Mouse (Mus musculus) kidney, postnatal 0 days (tissue): Measurements from ENCODE around the gene 5730522E02Rik. TPM values are rescaled to one million over a fixed set of nuclear protein-coding genes. Genes with fewer than 3 reads are reported as not detected.

Experiments used
- ATAC-seq: fragments of 200-750 bp; cut with Nextera tagmentation; replicated peaks from 2 replicates; pipeline ENCODE4 v1.8.0; 2017; ENCODE audit warnings: low read depth, moderate number of reproducible peaks, moderate TSS enrichment, moderate library complexity; ENCODE audit not compliant: low FRiP score
- DNase-seq: peaks from one replicate; pipeline ENCODE4 v3.0.0-alpha.2; 2016; ENCODE audit warnings: low spot score
- H3K27ac ChIP-seq: fragments of 300-500 bp; sonication (generic); 2 replicates; pipeline ENCODE4 v1.5.1; 2014; ENCODE audit warnings: mild to moderate bottlenecking
- H3K27me3 ChIP-seq: fragments of 300-500 bp; sonication (generic); 2 replicates; pipeline ENCODE4 v1.6.1; 2014; ENCODE audit warnings: low read length, mixed read lengths; ENCODE audit not compliant: insufficient read depth
- H3K36me3 ChIP-seq: fragments of 300-500 bp; sonication (generic); 2 replicates; pipeline ENCODE4 v1.6.1; 2014; ENCODE audit warnings: low read length, mixed read lengths; ENCODE audit not compliant: insufficient read depth
- H3K4me1 ChIP-seq: fragments of 300-500 bp; sonication (generic); replicated peaks from 2 replicates; pipeline ENCODE4 v1.6.1; 2014; ENCODE audit warnings: antibody characterized with exemption, low read length, mixed read lengths; ENCODE audit not compliant: insufficient read depth
- H3K4me2 ChIP-seq: fragments of 300-500 bp; sonication (generic); 2 replicates; pipeline ENCODE4 v1.6.1; 2014; ENCODE audit warnings: mild to moderate bottlenecking, low read length, moderate library complexity, mixed read lengths
- H3K4me3 ChIP-seq: fragments of 300-500 bp; sonication (generic); replicated peaks from 2 replicates; pipeline ENCODE4 v1.5.1; 2014; ENCODE audit warnings: low read depth, low read length
- H3K9ac ChIP-seq: fragments of 300-500 bp; sonication (generic); 2 replicates; pipeline ENCODE4 v1.6.1; 2014; ENCODE audit warnings: low read depth, low read length
- H3K9me3 ChIP-seq: fragments of 300-500 bp; sonication (generic); replicated peaks from 2 replicates; pipeline ENCODE4 v1.6.1; 2016; ENCODE audit warnings: low read length, inconsistent platforms, mixed read lengths
- CTCF ChIP-seq: IDR thresholded peaks from 2 replicates; pipeline ENCODE4 v1.5.1; 2016; ENCODE audit warnings: antibody characterized with exemption, low read depth, mild to moderate bottlenecking, moderate library complexity
- WGBS: fragments of 180-500 bp; shearing (Covaris S2); extraction: QIAGEN DNeasy Blood & Tissue Kit; methylation state at CpG from one replicate; pipeline ENCODE4 v1.1.7; 2014; 5-methylcytosine and 5-hydroxymethylcytosine counted together
- polyA plus RNA-seq: library from polyadenylated mRNA; unstranded; fragments of >200 nt; fragmentation: Nextera tagmentation; extraction: Ambion mirVana; gene quantifications from 2 replicates; pipeline ENCODE4 v1.2.1, GENCODE M21; 2015

5730522E02Rik gene
- polyA plus RNA-seq, 1 experiment from 2014 or later, result 1.7 TPM

DNA sequence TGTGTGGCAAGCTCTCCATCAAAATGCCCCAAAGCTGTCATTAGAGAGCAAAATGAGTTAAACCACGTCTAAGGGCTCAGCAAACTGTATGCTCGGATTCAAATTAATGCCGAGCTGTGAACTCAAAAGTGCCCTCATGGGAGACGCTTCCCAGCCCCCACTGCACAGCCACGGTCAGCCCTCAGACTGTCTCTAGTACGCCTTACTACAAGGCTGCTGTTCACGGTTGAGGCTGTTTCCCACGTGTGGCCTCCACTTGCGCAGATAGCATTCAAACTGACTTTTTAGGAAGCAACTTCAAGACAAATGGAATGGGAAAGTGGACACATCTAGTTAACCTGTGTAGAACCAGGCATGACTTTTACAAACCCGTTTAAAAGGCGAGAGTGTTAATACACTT is 79.7 kb downstream of the 5730522E02Rik start:
- H3K9ac ChIP-seq, result no peak overlapping the region
- H3K4me2 ChIP-seq, result no peak overlapping the region
- 16% methylated on average over 11 of the region's 11 CpGs for WGBS
- no peaks in the 10 kb centered on the region for H3K4me1 ChIP-seq
- ATAC-seq, result no peak
- peak; percentile 14 for DNase-seq
- no peak overlapping the region for H3K27ac ChIP-seq
- H3K27me3 ChIP-seq, result no peaks in the 10 kb centered on the region
- TF ChIP-seq CTCF, result no peak
- no peaks in the 10 kb centered on the region for H3K36me3 ChIP-seq
- no peak overlapping the region for H3K4me3 ChIP-seq
- H3K9me3 ChIP-seq, result no peaks in the 10 kb centered on the region

GRCm38 (mm10) chr11:26129054-26129453 is 81.5 kb downstream of the 5730522E02Rik start:
- DNase-seq (no peak), ATAC-seq (no peak)
- Histone ChIP-seq H3K4me2 (no peak overlapping the region), H3K4me3 (no peak overlapping the region), H3K9ac (no peak overlapping the region), H3K9me3 (no peaks in the 10 kb centered on the region), H3K4me1 (no peaks in the 10 kb centered on the region), H3K36me3 (no peaks in the 10 kb centered on the region), H3K27me3 (no peaks in the 10 kb centered on the region), H3K27ac (no peak overlapping the region)
- 57% methylated on average over 2 of the region's 2 CpGs for WGBS
- no peak for TF ChIP-seq CTCF

DNA sequence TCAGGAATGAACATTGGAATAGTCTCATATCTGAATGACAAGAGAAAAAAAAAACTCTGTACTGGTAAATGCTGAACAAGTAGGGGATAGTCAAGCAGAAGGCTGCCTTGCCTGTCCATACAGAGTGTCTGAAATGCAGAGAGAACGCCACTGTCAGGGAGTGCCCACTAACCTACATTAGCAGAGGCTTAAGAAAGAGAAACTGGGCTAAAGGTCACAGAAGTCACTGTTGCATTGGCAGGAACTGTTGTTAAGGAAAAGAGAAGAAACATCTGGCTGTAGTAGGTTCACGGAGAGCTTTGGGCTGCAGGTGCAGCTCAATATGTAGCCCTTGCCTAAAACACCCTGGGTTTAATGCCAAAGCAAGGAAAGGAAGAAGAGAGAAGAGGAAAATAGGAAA is 82.2 kb downstream of the 5730522E02Rik start:
- WGBS, result 34% methylated on average over 2 of the region's 2 CpGs
- no peak for ATAC-seq

DNA sequence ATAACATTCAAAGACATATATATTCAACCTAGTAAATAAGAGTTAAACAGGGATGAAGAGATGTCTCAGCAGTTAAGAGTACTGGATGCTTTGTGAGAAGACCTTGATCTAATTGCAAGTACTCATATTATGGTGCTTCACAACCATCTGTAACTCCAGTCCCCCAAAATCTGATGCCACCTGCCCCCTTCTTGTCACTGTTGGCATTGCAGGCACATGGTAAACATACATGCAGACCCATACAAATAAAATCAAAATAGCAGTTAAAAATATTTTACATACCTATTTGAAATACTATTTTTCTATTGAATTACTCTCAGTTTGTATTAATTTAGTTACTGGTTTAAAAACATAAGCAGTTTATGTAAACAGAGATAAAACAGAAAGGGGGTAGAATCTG is 84.6 kb downstream of the 5730522E02Rik start:
- H3K27ac ChIP-seq, result no peak overlapping the region
- H3K4me1 ChIP-seq, result no peaks in the 10 kb centered on the region
- 0 out of 2 replicates have a peak, but pooled peaks have one; percentile 6 for TF ChIP-seq CTCF
- H3K27me3 ChIP-seq, result no peaks in the 10 kb centered on the region
- ATAC-seq (no peak), DNase-seq (no peak)
- H3K36me3 ChIP-seq, result no peaks in the 10 kb centered on the region
- H3K9ac ChIP-seq, result no peak overlapping the region
- no peaks in the 10 kb centered on the region for H3K9me3 ChIP-seq
- no peak overlapping the region for H3K4me3 ChIP-seq
- H3K4me2 ChIP-seq, result no peak overlapping the region

More for the DNA sequence above, 82.2 kb downstream of the 5730522E02Rik start:
- Histone ChIP-seq H3K27ac (no peak overlapping the region), H3K4me1 (no peaks in the 10 kb centered on the region), H3K27me3 (no peaks in the 10 kb centered on the region), H3K9ac (no peak overlapping the region), H3K9me3 (no peaks in the 10 kb centered on the region), H3K4me3 (no peak overlapping the region), H3K4me2 (no peak overlapping the region), H3K36me3 (no peaks in the 10 kb centered on the region)
- peak; percentile 8 for DNase-seq
- TF ChIP-seq CTCF, result no peak

GRCm38 (mm10) chr11:26120781-26121557 is 89.6 kb downstream of the 5730522E02Rik start:
- no peak for DNase-seq
- Histone ChIP-seq H3K27ac (no peak overlapping the region), H3K27me3 (no peaks in the 10 kb centered on the region), H3K4me1 (no peaks in the 10 kb centered on the region), H3K9me3 (no peaks in the 10 kb centered on the region), H3K36me3 (no peaks in the 10 kb centered on the region), H3K9ac (no peak overlapping the region), H3K4me2 (no peak overlapping the region), H3K4me3 (no peak overlapping the region)
- no peak for ATAC-seq
- TF ChIP-seq CTCF, result no peak
- WGBS, result 48% methylated on average over 8 of the region's 8 CpGs

DNA sequence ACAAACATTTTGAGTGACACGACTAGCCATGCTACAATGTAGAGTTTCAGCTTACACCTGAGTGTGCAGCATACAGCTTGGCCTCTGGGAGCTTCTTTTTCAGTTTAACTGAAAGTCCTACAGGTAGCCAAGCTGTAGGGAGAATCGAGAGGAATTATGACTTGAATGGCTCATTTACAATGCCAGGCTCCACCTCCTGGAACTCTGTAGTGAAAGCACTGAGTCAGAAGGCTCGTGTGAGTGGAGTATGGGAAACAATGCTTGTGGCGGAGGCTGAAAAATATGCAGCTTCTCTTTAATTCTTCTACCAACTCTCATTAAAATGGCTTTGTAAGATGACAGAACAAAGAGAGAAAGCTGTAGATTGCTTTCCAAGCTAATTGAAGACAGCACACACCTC is 92.9 kb downstream of the 5730522E02Rik start:
- Histone ChIP-seq H3K27ac (no peak overlapping the region), H3K9ac (no peak overlapping the region), H3K9me3 (no peaks in the 10 kb centered on the region), H3K4me2 (no peak overlapping the region), H3K4me3 (no peak overlapping the region), H3K27me3 (no peaks in the 10 kb centered on the region), H3K4me1 (no peaks in the 10 kb centered on the region), H3K36me3 (no peaks in the 10 kb centered on the region)
- ATAC-seq (no peak), DNase-seq (no peak)
- 54% methylated on average over 4 of the region's 4 CpGs for WGBS
- TF ChIP-seq CTCF, result no peak
